Mouse (Mus musculus) layer of hippocampus, postnatal 36 days (tissue): ENCODE data around the gene Naa40. TPM values are rescaled to one million over a fixed set of nuclear protein-coding genes. Genes with fewer than 3 reads are reported as not detected.

ENCODE experiments used
- DNase-seq, 2 experiments: peaks; one replicate each; pipeline ENCODE4 v3.0.0; 2022
- total RNA-seq, 2 experiments: library from RNA; stranded (reverse); gene quantifications; 2 replicates each; pipeline ENCODE4 v1.2.3; 2021

Gene Naa40
- 10 to 100 TPM; 31.6 to 38.6 TPM for total RNA-seq

DNA sequence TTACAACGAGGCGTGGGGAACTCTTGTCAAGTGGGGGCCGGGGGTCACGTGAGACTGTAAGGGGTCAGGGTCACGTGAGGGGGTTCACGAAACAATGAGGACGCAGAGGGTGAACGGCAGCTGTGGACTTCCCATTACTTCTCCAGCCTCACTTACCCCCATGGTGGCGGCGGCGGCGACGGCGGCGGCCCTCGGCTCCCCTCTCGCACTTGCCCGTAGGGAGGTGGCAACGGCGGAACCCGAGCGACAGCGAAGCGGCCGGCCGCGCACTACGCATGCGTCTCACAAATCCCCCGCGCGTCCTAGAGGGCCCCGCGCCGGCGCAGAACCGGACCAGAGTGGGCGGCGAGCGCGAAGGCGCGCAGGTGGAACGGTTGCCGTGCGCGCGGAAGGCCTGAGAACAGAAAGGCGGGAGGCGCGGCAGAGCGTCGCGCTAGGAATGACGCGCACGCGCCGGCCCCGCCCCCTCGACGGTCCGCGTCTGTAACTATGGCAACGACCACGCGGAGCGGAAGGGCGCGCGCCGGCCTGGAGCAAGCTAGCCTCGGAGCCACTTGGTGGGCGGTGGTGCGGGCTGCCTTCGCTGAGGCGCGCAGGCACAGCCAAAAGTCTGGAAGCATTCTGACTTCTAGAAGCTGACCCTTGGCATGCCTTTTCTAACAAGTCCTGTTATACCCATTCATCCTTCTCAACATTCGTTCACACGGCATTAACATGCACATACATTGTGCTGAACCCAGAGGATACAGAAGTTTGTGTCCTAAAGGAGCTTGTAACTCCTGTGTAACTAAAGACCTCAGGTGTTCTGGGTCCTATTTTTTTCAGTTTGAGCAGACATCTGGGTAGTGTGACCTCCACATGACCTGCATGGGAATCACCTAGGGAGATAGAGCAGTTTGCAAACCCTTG, at the start of gene Naa40:
TSS of gene Naa40 (minus strand) at position 402 of the 909 bp plus-strand sequence.
- DNase-seq = peak; percentile 89 to 90

DNA sequence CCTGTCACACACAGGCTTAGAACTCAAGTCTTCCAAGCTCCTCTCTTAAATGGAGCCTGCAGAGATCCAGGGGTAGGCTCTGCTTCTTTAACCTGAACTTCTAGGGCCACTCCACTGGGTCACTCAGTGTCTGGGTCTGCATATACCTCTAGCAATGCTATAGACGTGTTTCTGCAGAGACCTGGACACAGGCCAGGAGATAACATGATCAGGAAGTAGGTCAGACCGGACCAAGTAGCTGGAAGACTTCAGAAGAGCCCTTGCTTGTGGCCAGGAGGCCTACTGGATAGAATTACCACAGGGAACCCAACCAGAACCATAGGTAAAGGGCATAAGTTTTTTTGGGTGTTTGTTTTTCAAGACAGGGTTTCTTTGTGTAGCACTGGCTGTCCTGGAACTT, 48.8 kb upstream of the Naa40 start:
- no peak for DNase-seq

DNA sequence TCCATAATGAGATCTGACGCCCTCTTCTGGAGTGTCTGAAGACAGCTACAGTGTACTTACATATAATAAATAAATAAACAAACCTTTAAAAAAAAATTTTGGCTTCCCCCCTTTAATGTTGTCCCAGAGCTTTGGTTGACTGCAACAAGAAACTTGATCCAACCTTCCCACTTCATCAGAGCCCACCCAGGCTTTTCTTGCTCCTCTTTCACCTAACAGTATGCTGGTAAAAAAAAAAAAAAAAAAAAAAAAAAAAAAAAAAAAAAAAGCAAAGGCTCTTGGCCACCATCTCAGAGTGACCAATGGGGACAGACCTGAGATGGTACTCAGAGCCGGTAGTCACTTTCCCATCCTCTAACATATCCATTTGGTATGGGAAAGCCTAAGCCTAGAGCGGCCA, 47.3 kb upstream of the Naa40 start:
- DNase-seq = no peak

DNA sequence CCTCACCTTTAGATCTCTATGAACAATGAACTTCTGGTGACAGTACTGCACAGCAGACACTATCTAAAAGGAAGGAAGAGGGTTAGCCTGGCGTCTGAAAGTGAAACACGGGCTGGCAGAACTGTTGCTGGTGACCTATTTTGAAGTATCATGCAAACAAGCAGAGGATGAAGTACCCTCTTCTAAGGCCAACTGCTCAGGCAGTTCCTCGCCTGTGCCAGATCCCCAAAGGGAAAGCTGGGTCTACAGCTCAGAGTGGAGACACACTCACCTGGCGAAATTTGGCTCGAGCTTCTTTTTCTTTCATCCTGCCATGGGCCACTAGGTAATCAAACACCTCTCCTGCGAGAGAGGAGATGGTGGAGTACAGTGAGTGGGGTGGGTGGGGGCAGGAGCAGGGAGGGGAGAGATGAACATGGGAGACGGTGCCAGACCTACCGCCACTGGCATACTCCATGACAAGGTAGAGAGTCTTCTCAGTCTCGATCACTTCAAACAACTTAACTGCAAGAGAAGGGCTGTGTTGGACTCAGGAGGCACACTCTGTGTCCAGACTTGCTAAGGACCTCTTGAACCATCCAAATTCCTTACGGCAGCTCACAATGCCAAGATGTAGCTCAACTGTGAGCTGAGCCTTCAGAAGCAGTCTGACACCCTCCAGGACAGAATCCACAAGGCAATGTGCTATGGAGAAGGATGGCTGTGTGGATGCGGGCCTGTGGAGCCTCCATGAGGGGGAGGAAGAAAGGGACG, 45.8 kb upstream of the Naa40 start:
- DNase-seq = no peak

DNA sequence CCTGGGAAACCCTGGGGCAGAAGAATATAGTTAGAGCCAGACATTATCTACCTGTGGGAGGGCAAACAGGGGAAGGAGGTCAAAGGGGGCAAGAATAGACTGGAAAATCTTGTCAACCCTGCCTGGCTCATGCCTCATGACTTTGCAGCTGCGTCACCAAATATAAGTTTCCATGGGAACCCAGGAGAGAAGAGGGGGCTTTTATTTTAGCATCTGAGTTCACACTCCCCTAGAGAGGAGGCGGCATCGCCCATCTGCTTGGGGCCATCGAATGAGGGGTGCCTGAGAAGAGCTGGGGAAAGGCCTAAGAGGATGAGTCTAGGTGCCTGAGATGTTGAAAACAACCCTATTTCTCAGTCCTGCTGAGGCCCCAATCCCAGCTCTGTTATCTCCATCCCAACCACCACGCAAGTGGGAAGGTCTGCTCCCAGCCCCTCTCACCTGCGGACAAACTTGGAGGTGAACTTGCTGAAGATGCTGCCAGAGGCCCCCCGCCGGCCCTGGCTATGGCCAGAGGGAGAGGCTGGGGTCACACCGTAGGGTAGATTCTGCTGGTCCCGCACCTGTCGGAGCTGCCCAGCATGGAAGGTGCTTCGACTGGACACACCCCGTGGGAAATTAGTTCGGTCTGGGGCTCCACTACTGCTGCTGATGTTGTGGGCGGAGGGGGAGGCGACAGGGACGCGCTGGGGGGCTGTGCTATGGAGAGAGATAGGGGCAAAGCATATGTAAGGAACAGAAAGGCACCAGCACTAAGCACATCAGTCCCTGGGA, 39.8 kb upstream of the Naa40 start:
- DNase-seq = peak; percentile 73 to 76

DNA sequence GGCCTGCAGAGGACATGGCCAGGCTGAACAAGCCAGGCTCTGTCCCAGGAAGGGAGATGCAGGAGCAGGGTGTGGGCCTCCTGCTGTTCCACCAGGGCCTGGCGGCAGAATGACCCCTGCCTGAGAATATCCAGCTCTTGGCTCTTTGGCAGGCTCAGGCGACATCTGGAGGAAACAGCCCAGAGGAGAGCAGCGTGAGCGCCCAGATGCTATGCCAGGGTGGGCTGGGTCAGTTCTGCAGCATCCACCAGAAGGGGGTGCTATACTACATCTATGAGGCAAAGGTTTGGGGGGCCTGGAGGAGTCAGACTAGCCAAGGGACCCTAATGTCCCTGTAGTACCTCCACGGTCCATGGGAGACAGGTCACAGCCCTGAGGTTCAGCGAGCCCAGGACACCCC, 38.1 kb upstream of the Naa40 start:
- DNase-seq = peak in 1 of 2 experiments; percentile 37

DNA sequence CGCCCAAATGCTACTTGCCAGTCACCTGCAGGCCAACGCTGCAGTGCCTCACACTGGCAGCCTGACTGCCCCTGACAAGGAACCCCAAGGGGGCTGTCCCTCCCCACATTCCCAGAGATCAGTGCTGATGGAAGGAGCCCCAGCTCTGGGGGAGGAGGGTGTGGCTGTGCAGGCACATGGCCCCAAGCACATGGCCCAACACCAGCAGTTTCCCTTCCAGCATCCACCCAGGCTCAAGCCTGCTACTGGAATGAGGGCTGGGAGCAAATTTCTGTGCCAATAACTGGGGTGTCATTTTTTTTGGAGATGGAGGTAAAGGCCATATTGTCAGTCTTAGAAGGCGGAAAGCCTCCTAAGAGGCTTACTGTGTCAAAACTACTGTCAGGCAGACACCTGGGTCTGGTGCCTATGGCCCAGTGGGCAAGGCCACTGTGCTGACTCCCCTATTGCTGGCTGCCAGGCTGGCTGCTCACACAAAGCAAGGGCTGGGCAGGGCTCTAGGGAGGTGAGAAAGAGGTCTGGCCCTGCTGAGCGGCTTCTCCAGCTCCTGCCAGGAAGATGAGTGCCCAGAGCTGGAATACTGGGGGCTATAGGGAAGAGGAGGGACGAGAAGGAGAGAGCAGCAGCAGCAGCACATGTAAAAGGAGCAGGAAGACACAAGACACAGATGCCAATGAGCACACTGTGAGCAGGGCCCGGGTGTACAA, 37.4 kb upstream of the Naa40 start:
- DNase-seq = no peak

DNA sequence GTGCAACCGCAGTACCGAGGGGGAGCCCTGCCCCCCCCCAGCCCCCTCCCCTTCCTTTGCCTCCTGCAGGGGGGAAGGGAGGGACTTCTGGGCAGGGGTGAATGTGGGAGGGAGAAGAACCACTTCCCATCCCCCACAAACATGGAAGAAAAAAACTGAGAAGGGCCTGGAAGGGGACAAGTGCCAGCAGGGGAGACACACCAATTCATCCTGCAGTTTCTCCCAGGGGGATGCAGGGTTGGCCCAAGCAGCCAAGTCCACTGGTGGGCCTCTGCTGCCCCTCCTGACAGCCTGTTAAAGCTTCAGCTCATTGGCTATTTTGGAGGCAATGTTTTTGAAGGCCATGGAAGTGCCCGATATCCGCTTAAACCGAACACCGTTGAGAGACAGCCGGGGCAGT, 35.8 kb upstream of the Naa40 start:
- DNase-seq = no peak

DNA sequence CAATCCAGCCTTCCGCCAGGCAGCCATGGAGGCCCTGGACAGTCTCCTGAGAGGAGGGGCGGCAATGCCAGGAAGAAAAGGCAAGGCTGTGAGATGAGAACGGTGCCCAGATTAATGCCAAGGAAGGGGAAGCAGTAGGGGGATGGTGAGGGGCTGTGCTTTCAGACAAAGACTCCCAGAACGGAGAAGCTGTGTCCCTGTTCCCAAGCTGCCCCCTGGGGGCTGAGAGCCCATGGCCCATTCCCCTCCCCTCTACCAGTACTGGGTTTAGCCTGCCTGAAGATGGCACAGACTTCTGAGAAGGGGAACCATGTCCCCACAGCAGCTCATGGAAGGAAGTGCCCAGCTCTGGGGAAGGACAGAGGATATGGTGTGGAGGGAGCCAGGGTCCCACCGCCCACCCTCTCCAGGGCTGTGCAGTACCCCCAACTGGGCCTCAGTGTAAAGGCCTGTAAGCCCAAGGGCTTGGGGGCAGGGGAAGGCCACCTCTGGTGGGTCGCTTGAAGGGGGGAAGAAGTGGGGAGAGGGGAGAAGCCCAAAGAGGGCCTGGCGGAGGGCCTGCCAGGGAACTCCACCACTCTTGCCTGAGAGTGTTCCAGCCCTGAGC, 35.2 kb upstream of the Naa40 start:
- no peak for DNase-seq

DNA sequence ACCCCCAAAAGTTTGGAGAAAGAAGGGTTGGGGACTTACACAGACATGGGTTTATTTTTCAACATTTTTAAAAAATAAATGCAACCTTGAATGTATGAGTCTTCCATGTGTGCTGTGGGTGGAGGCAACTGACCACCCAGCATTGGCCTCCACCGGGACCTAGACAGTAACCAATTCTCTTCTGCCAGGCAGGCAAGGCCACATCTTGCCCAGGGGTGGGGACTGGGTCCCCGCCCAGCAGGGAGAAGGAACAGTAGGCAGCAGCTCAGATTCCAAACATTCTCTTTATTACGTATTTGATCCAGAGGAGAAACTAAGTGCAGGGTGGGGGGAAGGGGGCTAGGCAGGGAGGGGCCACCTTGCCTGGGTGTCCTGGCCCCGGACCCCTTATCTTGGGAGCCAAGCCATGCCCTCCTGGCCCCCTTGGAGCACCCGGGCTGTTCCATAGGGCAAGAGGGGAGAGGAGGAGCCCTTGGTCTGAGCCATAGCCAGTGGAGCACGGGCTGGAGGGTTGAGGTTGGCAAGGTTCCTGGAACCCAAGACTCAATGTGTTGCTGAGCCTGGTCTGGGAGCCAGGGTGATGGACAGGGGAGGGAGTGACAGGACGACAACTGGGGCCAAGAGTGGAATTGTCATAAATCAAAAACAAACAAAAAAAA, 34.3 kb upstream of the Naa40 start:
- DNase-seq = no peak

DNA sequence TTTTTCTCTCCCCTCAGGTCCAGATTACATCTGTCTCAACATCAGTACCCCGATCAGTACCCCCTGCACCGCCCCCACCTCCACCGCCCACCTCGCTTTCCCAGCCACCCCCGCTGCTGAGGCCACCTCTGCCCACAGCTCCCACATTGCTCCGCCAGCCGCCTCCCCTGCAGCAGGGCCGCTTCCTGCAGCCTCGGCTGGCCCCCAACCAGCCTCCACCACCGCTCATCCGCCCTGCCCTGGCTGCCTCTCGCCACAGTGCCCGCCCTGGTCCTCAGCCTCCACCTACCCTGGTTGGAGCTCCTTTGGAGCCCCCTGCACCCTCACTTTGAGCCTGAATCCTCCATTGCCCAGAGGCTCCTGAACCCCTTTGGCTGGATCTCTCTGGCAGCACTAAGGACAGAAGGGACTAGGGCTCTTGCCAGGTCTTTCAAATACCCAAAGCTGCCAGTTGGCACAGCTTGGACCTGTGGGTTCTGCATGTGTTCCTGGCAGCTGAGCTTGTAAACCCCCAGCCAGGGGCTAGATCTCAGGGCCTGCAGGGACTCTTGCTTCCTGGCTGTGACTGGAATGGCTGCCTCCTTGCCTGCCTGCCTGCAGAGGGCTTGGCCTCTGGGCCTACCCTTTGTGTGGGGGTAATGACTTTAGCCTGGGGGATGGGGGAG, 33.5 kb upstream of the Naa40 start:
- peak; percentile 73 for DNase-seq

DNA sequence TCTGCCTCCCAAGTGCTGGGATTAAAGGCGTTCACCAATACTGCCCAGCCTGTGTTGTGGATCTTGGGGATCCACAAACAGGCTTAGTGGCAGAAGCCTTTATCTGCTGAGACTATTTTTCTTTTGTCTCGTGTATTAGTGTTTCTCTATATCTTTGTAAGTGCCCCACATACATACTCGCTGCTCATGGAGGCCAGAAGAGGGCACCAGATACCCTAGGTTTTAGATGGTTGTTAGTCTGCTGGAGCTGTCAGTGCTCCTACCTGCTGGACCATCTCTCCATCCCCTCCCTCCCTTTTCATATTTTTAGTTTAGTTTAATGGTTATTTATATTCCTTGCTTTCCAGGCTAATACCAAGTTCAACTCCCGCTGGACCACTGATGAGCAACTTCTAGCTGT, 32.5 kb upstream of the Naa40 start:
- no peak for DNase-seq

DNA sequence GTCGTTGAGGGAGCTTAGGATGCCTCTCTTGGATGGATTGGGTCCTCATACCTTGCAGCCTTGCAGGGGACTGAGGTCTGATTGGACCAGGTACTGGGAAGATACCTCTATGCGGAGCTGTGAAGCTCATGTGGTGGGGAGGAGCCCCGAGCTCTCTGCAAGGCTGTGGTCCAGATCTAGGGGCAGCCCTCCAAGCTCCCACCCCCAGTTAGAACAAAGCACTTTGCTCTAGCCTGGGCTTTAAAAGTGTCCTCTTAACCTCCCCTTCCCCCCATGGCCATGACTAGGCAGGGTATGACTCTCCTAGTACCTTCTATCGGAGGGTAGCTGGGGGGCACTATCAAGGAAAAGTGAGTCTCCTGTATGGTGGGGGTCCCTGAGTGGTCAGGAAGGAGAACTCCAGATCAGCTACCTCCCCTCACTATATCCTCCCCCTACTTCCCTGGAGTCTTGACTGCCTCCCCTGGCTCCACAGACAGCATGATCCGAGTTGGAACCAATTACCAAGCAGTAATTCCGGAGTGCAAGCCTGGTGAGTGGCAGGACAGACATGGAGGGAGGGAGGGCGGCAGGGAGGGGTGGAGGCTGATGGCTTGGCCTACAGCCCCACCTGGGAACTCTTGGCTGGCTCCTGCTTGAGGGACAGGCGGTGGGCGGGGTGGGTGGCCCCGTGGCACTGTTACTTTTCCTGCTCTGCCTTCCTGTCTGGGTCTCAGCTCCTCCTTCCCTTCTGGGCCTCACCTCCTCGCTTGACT, 28.5 kb upstream of the Naa40 start:
- peak in 1 of 2 experiments; percentile 16 for DNase-seq

DNA sequence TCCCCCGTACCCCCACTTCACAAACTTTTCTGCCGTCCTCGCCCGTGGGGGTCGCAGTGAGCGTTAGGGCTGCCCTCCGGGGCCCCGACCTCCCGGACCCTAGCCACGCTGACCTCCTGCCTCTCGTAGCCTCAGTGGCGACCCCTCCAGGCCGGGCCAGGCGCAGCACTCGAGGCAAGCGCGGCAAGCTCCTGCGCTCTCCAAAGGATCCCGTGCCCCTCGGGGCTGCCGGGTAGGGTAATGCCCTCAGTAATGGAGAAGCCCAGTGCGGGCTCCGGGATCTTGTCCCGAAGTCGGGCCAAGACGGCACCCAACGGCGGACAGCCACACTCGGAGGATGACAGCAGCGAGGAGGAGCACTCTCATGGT, 27.7 kb upstream of the Naa40 start:
- peak; percentile 53 to 67 for DNase-seq

DNA sequence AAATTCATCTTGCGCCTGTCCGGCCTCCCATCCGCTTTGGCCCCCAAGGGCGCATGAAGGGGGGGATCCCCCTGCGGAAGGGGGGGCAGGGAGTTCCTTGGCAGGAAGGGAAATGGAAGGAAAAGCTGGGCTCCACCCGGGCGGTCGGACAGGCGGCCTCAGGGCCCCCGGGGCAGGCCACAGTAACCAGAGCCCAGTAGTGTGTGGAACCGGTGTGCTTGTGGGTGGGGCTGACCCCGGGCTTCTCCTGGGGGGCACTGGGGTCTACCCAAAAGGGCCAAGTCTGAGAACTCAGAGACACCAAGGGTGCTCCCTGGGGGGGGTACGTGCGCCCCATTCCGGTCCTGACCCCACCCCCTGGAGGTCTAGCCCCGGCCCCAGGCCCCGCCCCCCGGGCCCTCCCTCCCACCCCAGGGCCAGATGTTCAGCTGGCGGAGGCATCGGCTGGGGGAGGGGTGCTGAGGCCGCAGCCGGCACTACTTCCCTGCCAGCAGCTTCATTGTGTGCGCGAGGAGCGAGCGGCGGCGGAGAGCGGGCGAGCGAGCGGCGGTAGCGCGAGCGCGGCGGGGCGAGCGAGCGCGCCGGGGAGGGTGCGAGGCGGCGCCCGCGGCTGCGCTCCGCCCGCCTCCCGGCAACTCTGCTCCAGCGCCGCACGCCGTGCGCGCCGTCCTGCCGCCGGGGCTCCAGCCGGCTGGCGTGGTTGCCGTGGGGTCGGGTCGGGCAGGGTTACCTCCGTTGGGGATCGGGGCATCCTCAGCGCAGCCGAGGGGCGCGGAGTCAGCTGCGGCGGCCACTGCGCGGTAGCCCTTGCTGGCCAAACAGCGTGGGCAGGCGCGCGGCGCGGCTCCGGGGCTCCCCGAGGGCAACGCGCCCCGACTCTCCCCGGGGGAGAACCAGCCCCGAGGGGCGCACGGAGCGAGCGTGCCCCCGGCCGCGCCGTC, 27.1 kb upstream of the Naa40 start:
- DNase-seq = peak; percentile 71 to 73

DNA sequence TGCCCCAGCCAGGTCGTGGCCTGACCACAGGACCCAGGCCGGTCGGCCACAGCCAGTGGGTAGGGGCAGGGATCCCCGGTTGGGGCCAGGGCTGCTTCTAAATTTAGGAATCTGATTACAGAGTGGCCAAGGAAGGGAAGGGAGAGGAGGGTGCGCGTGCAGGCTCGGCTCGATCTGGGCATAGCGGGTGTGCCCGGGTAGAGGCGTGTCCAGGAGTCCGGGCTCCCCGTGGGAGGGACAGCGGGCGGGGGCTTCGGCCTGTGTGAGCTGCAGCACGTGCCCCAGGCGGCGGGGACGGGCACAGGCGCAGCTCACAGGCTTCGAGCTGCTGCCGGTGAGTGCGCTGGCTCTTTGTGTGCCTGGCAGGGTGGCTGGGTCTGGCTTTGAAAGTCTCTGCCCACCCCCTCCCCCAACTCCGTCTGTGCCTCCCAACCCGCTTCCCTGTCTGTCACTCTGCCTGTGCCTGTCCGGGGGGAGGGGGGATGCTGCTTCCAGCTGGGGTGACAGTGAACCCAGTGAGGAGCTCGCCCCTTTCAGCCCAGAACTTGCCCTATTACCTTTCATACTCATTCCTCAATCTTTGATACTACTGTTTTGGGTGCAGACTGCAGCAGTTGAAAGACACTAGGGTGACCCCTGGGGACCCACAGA, 26.2 kb upstream of the Naa40 start, which contains the start of gene Rcor2:
TSS of gene Rcor2 (plus strand) at position 235 of the 651 bp plus-strand sequence.
- DNase-seq = peak; percentile 61 to 64

DNA sequence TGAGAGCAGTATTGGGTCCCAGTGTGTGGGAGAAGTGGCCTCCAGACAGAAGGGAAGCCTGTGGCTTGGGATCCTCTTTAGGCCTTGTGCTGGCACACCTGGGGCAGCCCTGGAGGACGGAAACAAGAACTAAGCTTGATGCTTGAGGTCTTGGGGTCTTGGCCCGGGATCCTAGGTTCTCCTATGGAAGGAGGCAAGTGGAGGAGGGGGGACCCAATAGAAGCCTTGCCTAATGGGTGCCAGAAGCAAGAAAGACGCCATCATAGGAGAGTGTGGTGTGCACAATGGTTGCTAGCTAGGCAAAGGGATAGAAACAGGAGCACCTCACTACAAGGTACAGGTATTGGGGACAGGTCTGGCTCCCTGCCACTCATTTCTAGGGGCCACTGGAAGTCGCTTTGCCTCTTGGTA, 25.4 kb upstream of the Naa40 start:
- peak in 1 of 2 experiments; percentile 7 for DNase-seq
